Mouse (Mus musculus) hindbrain, embryonic 11.5 days (tissue): ENCODE measurements around the gene Prr12. TPM values are rescaled to one million over a fixed set of nuclear protein-coding genes. Genes with fewer than 3 reads are reported as not detected.
A peak's percentile ranks its signal among the peaks of the same experiment; 100 is the strongest.
"Not testable (repeated sequence)": the region's sequence is repeated elsewhere in the genome, so short reads cannot be mapped to it uniquely, and the experiment has no call there.

Source experiments
- ATAC-seq: fragments of 200-750 bp; cut with Nextera tagmentation; 2 replicates; pipeline ENCODE4 v1.8.0; 2017; ENCODE audit warnings: mild to moderate bottlenecking, moderate TSS enrichment, moderate library complexity; ENCODE audit not compliant: low FRiP score
- DNase-seq: peaks from one replicate; pipeline ENCODE4 v3.0.0-alpha.2; 2015; ENCODE audit warnings: low spot score
- H3K27ac ChIP-seq: fragments of 300-500 bp; sonication (generic); 2 replicates; pipeline ENCODE4 v1.5.1; 2014; ENCODE audit warnings: mild to moderate bottlenecking, low read depth, low read length
- H3K27me3 ChIP-seq: fragments of 300-500 bp; sonication (generic); 2 replicates; pipeline ENCODE4 v1.6.1; 2014; ENCODE audit warnings: mild to moderate bottlenecking, low read length, moderate library complexity, mixed read lengths; ENCODE audit not compliant: control insufficient read depth, insufficient read depth
- H3K36me3 ChIP-seq: fragments of 300-500 bp; sonication (generic); 2 replicates; pipeline ENCODE4 v1.6.1; 2014; ENCODE audit warnings: mild to moderate bottlenecking, low read length, moderate library complexity, mixed read lengths; ENCODE audit not compliant: control insufficient read depth, insufficient read depth
- H3K4me1 ChIP-seq: fragments of 300-500 bp; sonication (generic); replicated peaks from 2 replicates; pipeline ENCODE4 v1.6.1; 2014; ENCODE audit warnings: low read length, mixed read lengths; ENCODE audit not compliant: control insufficient read depth, insufficient read depth
- H3K4me2 ChIP-seq: fragments of 300-500 bp; sonication (generic); replicated peaks from 2 replicates; pipeline ENCODE4 v1.6.1; 2014; ENCODE audit warnings: mild to moderate bottlenecking, low read depth, low read length
- H3K4me3 ChIP-seq: fragments of 300-500 bp; sonication (generic); 2 replicates; pipeline ENCODE4 v1.5.1; 2014; ENCODE audit warnings: low read depth, low read length
- H3K9ac ChIP-seq: fragments of 300-500 bp; sonication (generic); 2 replicates; pipeline ENCODE4 v1.6.1; 2014; ENCODE audit warnings: low read depth, low read length
- H3K9me3 ChIP-seq: fragments of 300-500 bp; sonication (generic); 2 replicates; pipeline ENCODE4 v1.6.1; 2016; ENCODE audit warnings: low read length; ENCODE audit not compliant: control insufficient read depth
- WGBS: fragments of 180-500 bp; shearing (Covaris S2); extraction: QIAGEN DNeasy Blood & Tissue Kit; methylation state at CpG from one replicate; pipeline ENCODE4 v1.1.7; 2014; 5-methylcytosine and 5-hydroxymethylcytosine counted together
- polyA plus RNA-seq: library from polyadenylated mRNA; unstranded; fragments of >200 nt; fragmentation: Nextera tagmentation; extraction: Ambion mirVana; gene quantifications from 2 replicates; pipeline ENCODE4 v1.2.1, GENCODE M21; 2014

Gene Prr12
- polyA plus RNA-seq = 13.0 and 16.0 TPM in 2 replicates

- Histone ChIP-seq H3K9me3 (no peaks in the 10 kb centered on the region), H3K4me3 (peak within 1 kb of the TSS; percentile 92), H3K4me2 (peak within 1 kb of the TSS; percentile 96), H3K36me3 (peaks cover 24% of the 10 kb centered on the region), H3K27ac (peak within 1 kb of the TSS; percentile 98), H3K9ac (peak within 1 kb of the TSS; percentile 81), H3K27me3 (no peaks in the 10 kb centered on the region), H3K4me1 (0 out of 2 replicates have a peak, but pooled peaks cover 3% of the 10 kb centered on the region)
- 0% methylated on average over 6 of the region's 18 CpGs for WGBS
- ATAC-seq (no peak), DNase-seq (peak; percentile 76)
Measured at GRCm38 (mm10) chr7:45052862-45053116, at the start of gene Prr12. Gene Prr12, minus strand, starts transcription at chr7:45052881.

- Histone ChIP-seq H3K36me3 (no peaks in the 10 kb centered on the region), H3K4me2 (no peak overlapping the region), H3K4me1 (no peaks in the 10 kb centered on the region), H3K9ac (no peak overlapping the region), H3K27me3 (no peaks in the 10 kb centered on the region), H3K4me3 (no peak overlapping the region), H3K9me3 (no peaks in the 10 kb centered on the region), H3K27ac (no peak overlapping the region)
- DNase-seq (no peak), ATAC-seq (no peak)
- WGBS = 89% methylated on average over 11 of the region's 11 CpGs
Measured at GRCm38 (mm10) chr7:45102441-45102840, 49.8 kb upstream of the Prr12 start.

GRCm38 (mm10) chr7:45100046-45100445, 47.4 kb upstream of the Prr12 start:
- Histone ChIP-seq H3K4me1 (no peaks in the 10 kb centered on the region), H3K4me2 (no peak overlapping the region), H3K27ac (no peak overlapping the region), H3K9me3 (no peaks in the 10 kb centered on the region), H3K4me3 (no peak overlapping the region), H3K9ac (no peak overlapping the region), H3K36me3 (no peaks in the 10 kb centered on the region), H3K27me3 (no peaks in the 10 kb centered on the region)
- no peak for ATAC-seq
- 95% methylated on average over 6 of the region's 6 CpGs for WGBS
- no peak for DNase-seq

GRCm38 (mm10) chr7:45098541-45099240, 46.0 kb upstream of the Prr12 start:
- no peak for ATAC-seq

GRCm38 (mm10) chr7:45097479-45097878, 44.8 kb upstream of the Prr12 start:
- Histone ChIP-seq H3K9ac (no peak overlapping the region), H3K27me3 (no peaks in the 10 kb centered on the region), H3K36me3 (no peaks in the 10 kb centered on the region), H3K4me3 (no peak overlapping the region), H3K9me3 (no peaks in the 10 kb centered on the region), H3K27ac (no peak overlapping the region), H3K4me2 (no peak overlapping the region), H3K4me1 (no peaks in the 10 kb centered on the region)
- ATAC-seq (no peak), DNase-seq (no peak)
- WGBS = 71% methylated on average over 6 of the region's 6 CpGs

More at GRCm38 (mm10) chr7:45098541-45099240, 46.0 kb upstream of the Prr12 start:
- Histone ChIP-seq H3K27me3 (no peaks in the 10 kb centered on the region), H3K4me3 (no peak overlapping the region), H3K27ac (no peak overlapping the region), H3K9me3 (no peaks in the 10 kb centered on the region), H3K4me1 (no peaks in the 10 kb centered on the region), H3K9ac (no peak overlapping the region), H3K36me3 (no peaks in the 10 kb centered on the region), H3K4me2 (no peak overlapping the region)
- WGBS = 91% methylated on average over 8 of the region's 8 CpGs
- no peak for DNase-seq

- H3K27ac ChIP-seq, H3K4me2 ChIP-seq, ATAC-seq, H3K4me3 ChIP-seq, H3K36me3 ChIP-seq, H3K4me1 ChIP-seq, H3K9ac ChIP-seq, DNase-seq, H3K9me3 ChIP-seq, H3K27me3 ChIP-seq: not testable (repeated sequence)
- 93% methylated on average over 14 of the region's 14 CpGs for WGBS
Measured at GRCm38 (mm10) chr7:45095965-45096364, 43.3 kb upstream of the Prr12 start.

GRCm38 (mm10) chr7:45095367-45095766, 42.7 kb upstream of the Prr12 start:
- Histone ChIP-seq H3K27me3 (no peaks in the 10 kb centered on the region), H3K36me3 (no peaks in the 10 kb centered on the region), H3K27ac (no peak overlapping the region), H3K4me1 (no peaks in the 10 kb centered on the region), H3K4me2 (no peak overlapping the region), H3K9me3 (no peaks in the 10 kb centered on the region), H3K9ac (no peak overlapping the region), H3K4me3 (no peak overlapping the region)
- WGBS = 79% methylated on average over 6 of the region's 6 CpGs
- no peak for DNase-seq
- ATAC-seq = no peak

- Histone ChIP-seq H3K9ac (no peak overlapping the region), H3K4me1 (no peaks in the 10 kb centered on the region), H3K27ac (no peak overlapping the region), H3K4me2 (no peak overlapping the region), H3K4me3 (no peak overlapping the region), H3K9me3 (no peaks in the 10 kb centered on the region), H3K27me3 (no peaks in the 10 kb centered on the region), H3K36me3 (no peaks in the 10 kb centered on the region)
- 38% methylated on average over 7 of the region's 7 CpGs for WGBS
- ATAC-seq (no peak), DNase-seq (no peak)
Measured at GRCm38 (mm10) chr7:45094121-45094520, 41.4 kb upstream of the Prr12 start.

- H3K4me1 ChIP-seq = no peaks in the 10 kb centered on the region
- H3K27me3 ChIP-seq = no peaks in the 10 kb centered on the region
- no peak overlapping the region for H3K4me2 ChIP-seq
- no peak for ATAC-seq
- no peak overlapping the region for H3K9ac ChIP-seq
- no peaks in the 10 kb centered on the region for H3K36me3 ChIP-seq
- peak; percentile 39 for DNase-seq
- no peaks in the 10 kb centered on the region for H3K9me3 ChIP-seq
- H3K4me3 ChIP-seq = no peak overlapping the region
- no peak overlapping the region for H3K27ac ChIP-seq
- WGBS = 33% methylated on average over 18 of the region's 18 CpGs
Measured at GRCm38 (mm10) chr7:45093516-45093905, 40.8 kb upstream of the Prr12 start.
